Mouse (Mus musculus) mature B cell (primary cell): Measurements from ENCODE around the gene Card11.

ENCODE experiments used
- in situ Hi-C: fragments of 300-500 bp; cut with MboI; formaldehyde crosslinking; loops from 2 replicates; pipeline ENCODE4 v1.14.3; 2019

The Card11 gene

GRCm38 (mm10) chr5:140918519-140918918 lies 81.9 kb downstream of the Card11 start:
- in situ Hi-C loops, result no loop called here

GRCm38 (mm10) chr5:140917807-140918206 lies 82.6 kb downstream of the Card11 start:
- in situ Hi-C loops, result no loop called here

- in situ Hi-C loops, result no loop called here
Observed at GRCm38 (mm10) chr5:140910841-140911240, 89.5 kb downstream of the Card11 start.

- in situ Hi-C loops, result no loop called here
Observed at GRCm38 (mm10) chr5:140900866-140901265, 99.5 kb downstream of the Card11 start.

- in situ Hi-C loops, result no loop called here
Observed at GRCm38 (mm10) chr5:140891080-140891479, 109.3 kb downstream of the Card11 start.

GRCm38 (mm10) chr5:140890050-140890449 lies 110.3 kb downstream of the Card11 start:
- in situ Hi-C loops, result no loop called here

GRCm38 (mm10) chr5:140889539-140889938 lies 110.8 kb downstream of the Card11 start:
- in situ Hi-C loops, result no loop called here

- in situ Hi-C loops, result no loop called here
Observed at GRCm38 (mm10) chr5:140887871-140888270, 112.5 kb downstream of the Card11 start.

- in situ Hi-C loops, result no loop called here
Observed at GRCm38 (mm10) chr5:140884966-140885365, 115.4 kb downstream of the Card11 start.

- in situ Hi-C loops, result no loop called here
Observed at GRCm38 (mm10) chr5:140882391-140882790, 118.0 kb downstream of the Card11 start.

- in situ Hi-C loops, result no loop called here
Observed at GRCm38 (mm10) chr5:140880151-140880550, 120.2 kb downstream of the Card11 start.

GRCm38 (mm10) chr5:140878644-140879043 lies 121.7 kb downstream of the Card11 start:
- in situ Hi-C loops, result no loop called here

- in situ Hi-C loops, result no loop called here
Observed at GRCm38 (mm10) chr5:140873736-140874307, 126.6 kb downstream of the Card11 start.

GRCm38 (mm10) chr5:140873039-140873551 lies 127.3 kb downstream of the Card11 start:
- in situ Hi-C loops, result no loop called here

- in situ Hi-C loops, result no loop called here
Observed at GRCm38 (mm10) chr5:140872532-140873038, 127.8 kb downstream of the Card11 start.

GRCm38 (mm10) chr5:140871241-140871640 lies 129.1 kb downstream of the Card11 start:
- in situ Hi-C loops, result no loop called here

GRCm38 (mm10) chr5:140869034-140869433 lies 131.3 kb downstream of the Card11 start:
- in situ Hi-C loops, result no loop called here

GRCm38 (mm10) chr5:140859730-140860129 lies 140.7 kb downstream of the Card11 start:
- in situ Hi-C loops, result no loop called here

- in situ Hi-C loops, result no loop called here
Observed at GRCm38 (mm10) chr5:140858335-140858734, 142.0 kb downstream of the Card11 start.

- in situ Hi-C loops, result no loop called here
Observed at GRCm38 (mm10) chr5:140857432-140858154, 142.8 kb downstream of the Card11 start.

GRCm38 (mm10) chr5:140855909-140856530 lies 144.4 kb downstream of the Card11 start:
- in situ Hi-C loops, result no loop called here

GRCm38 (mm10) chr5:140854700-140855099 lies 145.7 kb downstream of the Card11 start:
- in situ Hi-C loops, result no loop called here

GRCm38 (mm10) chr5:140853723-140854122 lies 146.7 kb downstream of the Card11 start:
- in situ Hi-C loops, result no loop called here
